Mouse (Mus musculus): ENCODE measurements around the gene Armc7. TPM values are rescaled to one million over a fixed set of nuclear protein-coding genes. Genes with fewer than 3 reads are reported as not detected.
"Not testable (repeated sequence)": the region's sequence is repeated elsewhere in the genome, so short reads cannot be mapped to it uniquely, and the experiment has no call there.

The Armc7 gene
- total RNA-seq, 2 experiments from 2014 or later, result 0.94 to 1.0 TPM

GRCm38 (mm10) chr11:115491356-115492083 is 16.1 kb downstream of the Armc7 start, which contains the start of gene Nt5c:
TSS of gene Nt5c (minus strand) at chr11:115491862.
- peak; percentile 79 for DNase-seq

GRCm38 (mm10) chr11:115492387-115492786 is 16.9 kb downstream of the Armc7 start:
- no peak for DNase-seq

GRCm38 (mm10) chr11:115496559-115496958 is 21.1 kb downstream of the Armc7 start:
- not testable (repeated sequence) for DNase-seq

- DNase-seq, result no peak
These were observed 27.2 kb downstream of the Armc7 start for GRCm38 (mm10) chr11:115502636-115503035.

GRCm38 (mm10) chr11:115506586-115506985 is 31.1 kb downstream of the Armc7 start:
- no peak for DNase-seq

GRCm38 (mm10) chr11:115508061-115508460 is 32.6 kb downstream of the Armc7 start:
- DNase-seq, result no peak

- no peak for DNase-seq
These were observed 34.5 kb downstream of the Armc7 start for GRCm38 (mm10) chr11:115509773-115510506.

- DNase-seq, result no peak
These were observed 35.0 kb downstream of the Armc7 start for GRCm38 (mm10) chr11:115510507-115510888.

- no peak for DNase-seq
These were observed 35.7 kb downstream of the Armc7 start for GRCm38 (mm10) chr11:115511121-115511520.

GRCm38 (mm10) chr11:115512004-115512403 is 36.5 kb downstream of the Armc7 start:
- DNase-seq, result no peak

- DNase-seq, result peak; percentile 34
These were observed 37.1 kb downstream of the Armc7 start for GRCm38 (mm10) chr11:115512407-115513183.

GRCm38 (mm10) chr11:115513271-115514237 is 38.1 kb downstream of the Armc7 start:
- DNase-seq, result peak; percentile 45

- DNase-seq, result peak; percentile 96
These were observed 38.8 kb downstream of the Armc7 start, which contains the start of gene Jpt1 for GRCm38 (mm10) chr11:115514238-115514663. TSS of gene Jpt1 (minus strand) at chr11:115514387.

GRCm38 (mm10) chr11:115515021-115515420 is 39.6 kb downstream of the Armc7 start:
- no peak for DNase-seq

GRCm38 (mm10) chr11:115516942-115517341 is 41.5 kb downstream of the Armc7 start:
- no peak for DNase-seq

- no peak for DNase-seq
These were observed 43.2 kb downstream of the Armc7 start for GRCm38 (mm10) chr11:115518693-115519092.

- no peak for DNase-seq
These were observed 44.1 kb downstream of the Armc7 start for GRCm38 (mm10) chr11:115519581-115519980.

- DNase-seq, result no peak
These were observed 44.8 kb downstream of the Armc7 start for GRCm38 (mm10) chr11:115520218-115520617.

GRCm38 (mm10) chr11:115521080-115521479 is 45.6 kb downstream of the Armc7 start:
- no peak for DNase-seq

- DNase-seq, result no peak
These were observed 46.8 kb downstream of the Armc7 start for GRCm38 (mm10) chr11:115522238-115522637.

GRCm38 (mm10) chr11:115522703-115523102 is 47.2 kb downstream of the Armc7 start:
- no peak for DNase-seq

Data from gastrocnemius, postnatal 25 days (tissue).